Mouse (Mus musculus) liver, postnatal 0 days (tissue): ENCODE data around the gene Sumo1. TPM values are rescaled to one million over a fixed set of nuclear protein-coding genes. Genes with fewer than 3 reads are reported as not detected.
A peak's percentile ranks its signal among the peaks of the same experiment; 100 is the strongest.
"Not testable (repeated sequence)": the region's sequence is repeated elsewhere in the genome, so short reads cannot be mapped to it uniquely, and the experiment has no call there.

Experiments
- ATAC-seq: fragments of 200-750 bp; cut with Nextera tagmentation; 2 replicates; pipeline ENCODE4 v1.8.0; 2017; ENCODE audit warnings: mild to moderate bottlenecking, moderate library complexity
- DNase-seq: peaks from one replicate; pipeline ENCODE4 v3.0.0-alpha.2; 2016
- H3K27ac ChIP-seq: fragments of 300-500 bp; sonication (generic); 2 replicates; pipeline ENCODE4 v1.5.1; 2014; ENCODE audit warnings: antibody characterized with exemption, moderate library complexity, mild to moderate bottlenecking, low read depth
- H3K27me3 ChIP-seq: fragments of 300-500 bp; sonication (generic); 2 replicates; pipeline ENCODE4 v1.6.1; 2014; ENCODE audit warnings: low read length, control low read depth, mixed read lengths; ENCODE audit not compliant: insufficient read depth
- H3K36me3 ChIP-seq: fragments of 300-500 bp; sonication (generic); replicated peaks from 2 replicates; pipeline ENCODE4 v1.6.1; 2014; ENCODE audit warnings: mild to moderate bottlenecking, control low read depth, low read length, moderate library complexity, mixed read lengths; ENCODE audit not compliant: insufficient read depth
- H3K4me1 ChIP-seq: fragments of 300-500 bp; sonication (generic); 2 replicates; pipeline ENCODE4 v1.6.1; 2014; ENCODE audit warnings: antibody characterized with exemption, mild to moderate bottlenecking, control low read depth; ENCODE audit not compliant: insufficient read depth
- H3K4me2 ChIP-seq: fragments of 300-500 bp; sonication (generic); 2 replicates; pipeline ENCODE4 v1.6.1; 2014; ENCODE audit warnings: low read depth, mild to moderate bottlenecking, low read length, moderate library complexity, mixed read lengths
- H3K4me3 ChIP-seq: fragments of 300-500 bp; sonication (generic); 2 replicates; pipeline ENCODE4 v1.5.1; 2014; ENCODE audit warnings: low read depth, low read length
- H3K9ac ChIP-seq: fragments of 300-500 bp; sonication (generic); replicated peaks from 2 replicates; pipeline ENCODE4 v1.6.1; 2014; ENCODE audit warnings: mild to moderate bottlenecking, moderate library complexity
- H3K9me3 ChIP-seq: fragments of 300-500 bp; sonication (generic); 2 replicates; pipeline ENCODE4 v1.6.1; 2016; ENCODE audit warnings: mild to moderate bottlenecking, control low read depth, low read length, mixed read lengths
- CTCF ChIP-seq: sonication (generic); IDR thresholded peaks from 2 replicates; pipeline ENCODE4 v1.5.1; 2016; ENCODE audit warnings: antibody characterized with exemption, low read depth
- EP300 ChIP-seq: IDR thresholded peaks from 2 replicates; pipeline ENCODE4 v1.6.1; 2016; ENCODE audit warnings: antibody characterized with exemption, low read depth, mild to moderate bottlenecking
- WGBS: fragments of 180-500 bp; shearing (Covaris S2); extraction: QIAGEN DNeasy Blood & Tissue Kit; methylation state at CpG from one replicate; pipeline ENCODE4 v1.1.7; 2014; ENCODE audit not compliant: insufficient replicate concordance; 5-methylcytosine and 5-hydroxymethylcytosine counted together
- polyA plus RNA-seq: library from polyadenylated mRNA; unstranded; fragments of >200 nt; fragmentation: Nextera tagmentation; extraction: Ambion mirVana; gene quantifications from 2 replicates; pipeline ENCODE4 v1.2.1, GENCODE M21; 2015

The Sumo1 gene
- polyA plus RNA-seq, 1 experiment from 2014 or later = 97.3 TPM

GRCm38 (mm10) chr1:59642488-59642887 is 28.1 kb downstream of the Sumo1 start:
- no peak overlapping the region for H3K27ac ChIP-seq
- H3K4me3 ChIP-seq = no peak overlapping the region
- H3K4me2 ChIP-seq = no peak overlapping the region
- TF ChIP-seq EP300 (peak; percentile 48; the same call in 1 of the 2 replicates), CTCF (no peak)
- no peaks in the 10 kb centered on the region for H3K27me3 ChIP-seq
- no peaks in the 10 kb centered on the region for H3K9me3 ChIP-seq
- no peak for ATAC-seq
- no peak for DNase-seq
- H3K9ac ChIP-seq = no peak overlapping the region
- H3K4me1 ChIP-seq = no peaks in the 10 kb centered on the region
- H3K36me3 ChIP-seq = peaks cover 34% of the 10 kb centered on the region
- WGBS = 41% methylated on average over 1 of the region's 1 CpGs

- no peaks in the 10 kb centered on the region for H3K4me1 ChIP-seq
- no peak overlapping the region for H3K4me3 ChIP-seq
- no peak overlapping the region for H3K9ac ChIP-seq
- no peaks in the 10 kb centered on the region for H3K9me3 ChIP-seq
- 80% methylated on average over 3 of the region's 3 CpGs for WGBS
- TF ChIP-seq CTCF = no peak
- no peak for TF ChIP-seq EP300
- H3K27ac ChIP-seq = no peak overlapping the region
- ATAC-seq (no peak), DNase-seq (no peak)
- H3K4me2 ChIP-seq = no peak overlapping the region
- H3K27me3 ChIP-seq = no peaks in the 10 kb centered on the region
- peaks cover 21% of the 10 kb centered on the region for H3K36me3 ChIP-seq
Observed at GRCm38 (mm10) chr1:59638371-59638770, 32.3 kb downstream of the Sumo1 start.

GRCm38 (mm10) chr1:59636349-59636748 is 34.3 kb downstream of the Sumo1 start:
- H3K36me3 ChIP-seq = 0 out of 2 replicates have a peak, but pooled peaks cover 8% of the 10 kb centered on the region
- no peak overlapping the region for H3K4me2 ChIP-seq
- DNase-seq (no peak), ATAC-seq (no peak)
- no peak overlapping the region for H3K27ac ChIP-seq
- TF ChIP-seq EP300 (peak; percentile 22; the same call in 1 of the 2 replicates), CTCF (no peak)
- WGBS = 59% methylated on average over 1 of the region's 1 CpGs
- no peak overlapping the region for H3K4me3 ChIP-seq
- no peak overlapping the region for H3K9ac ChIP-seq
- no peaks in the 10 kb centered on the region for H3K27me3 ChIP-seq
- H3K4me1 ChIP-seq = no peaks in the 10 kb centered on the region
- H3K9me3 ChIP-seq = no peaks in the 10 kb centered on the region

- no peaks in the 10 kb centered on the region for H3K9me3 ChIP-seq
- WGBS = 33% methylated on average over 6 of the region's 6 CpGs
- H3K27me3 ChIP-seq = no peaks in the 10 kb centered on the region
- H3K9ac ChIP-seq = no peak overlapping the region
- TF ChIP-seq CTCF = no peak
- no peak for TF ChIP-seq EP300
- DNase-seq (no peak), ATAC-seq (no peak)
- H3K4me2 ChIP-seq = no peak overlapping the region
- H3K36me3 ChIP-seq = no peaks in the 10 kb centered on the region
- H3K4me3 ChIP-seq = no peak overlapping the region
- peaks cover 3% of the 10 kb centered on the region; the same call in 1 of the 2 replicates for H3K4me1 ChIP-seq
- no peak overlapping the region for H3K27ac ChIP-seq
Observed at GRCm38 (mm10) chr1:59633056-59633455, 37.6 kb downstream of the Sumo1 start.

- 50% methylated on average over 5 of the region's 5 CpGs for WGBS
- H3K4me1 ChIP-seq = peaks cover 3% of the 10 kb centered on the region; the same call in 1 of the 2 replicates
- no peak overlapping the region for H3K4me2 ChIP-seq
- ATAC-seq (no peak), DNase-seq (no peak)
- no peaks in the 10 kb centered on the region for H3K27me3 ChIP-seq
- H3K36me3 ChIP-seq = no peaks in the 10 kb centered on the region
- no peak overlapping the region for H3K4me3 ChIP-seq
- no peak overlapping the region for H3K27ac ChIP-seq
- H3K9me3 ChIP-seq = no peaks in the 10 kb centered on the region
- H3K9ac ChIP-seq = no peak overlapping the region
- TF ChIP-seq CTCF = no peak
- no peak for TF ChIP-seq EP300
Observed at GRCm38 (mm10) chr1:59631986-59632659, 38.5 kb downstream of the Sumo1 start.

- H3K27me3 ChIP-seq, H3K4me1 ChIP-seq, H3K4me2 ChIP-seq, H3K9ac ChIP-seq, H3K4me3 ChIP-seq, H3K9me3 ChIP-seq, H3K27ac ChIP-seq, H3K36me3 ChIP-seq, ATAC-seq, DNase-seq: not testable (repeated sequence)
- 80% methylated on average over 6 of the region's 6 CpGs for WGBS
Observed at GRCm38 (mm10) chr1:59630356-59630755, 40.3 kb downstream of the Sumo1 start.
